Mouse (Mus musculus) embryonic facial prominence, embryonic 13.5 days (tissue): ENCODE measurements around the gene Kctd7. TPM values are rescaled to one million over a fixed set of nuclear protein-coding genes. Genes with fewer than 3 reads are reported as not detected.

Experiments
- ATAC-seq: fragments of 200-750 bp; cut with Nextera tagmentation; 2 replicates; pipeline ENCODE4 v1.8.0; 2017; ENCODE audit warnings: low read depth; ENCODE audit not compliant: insufficient number of reproducible peaks, insufficient read depth, low FRiP score, low TSS enrichment
- H3K27ac ChIP-seq: fragments of 300-500 bp; sonication (generic); 2 replicates; pipeline ENCODE4 v1.5.1; 2015; ENCODE audit warnings: moderate library complexity, mild to moderate bottlenecking, inconsistent platforms
- H3K27me3 ChIP-seq: fragments of 300-500 bp; sonication (generic); 2 replicates; pipeline ENCODE4 v1.6.1; 2015; ENCODE audit warnings: mild to moderate bottlenecking, inconsistent platforms
- H3K36me3 ChIP-seq: fragments of 300-500 bp; sonication (generic); 2 replicates; pipeline ENCODE4 v1.6.1; 2015; ENCODE audit warnings: mild to moderate bottlenecking, inconsistent platforms
- H3K4me1 ChIP-seq: fragments of 300-500 bp; sonication (generic); 2 replicates; pipeline ENCODE4 v1.6.1; 2015; ENCODE audit warnings: inconsistent platforms
- H3K4me2 ChIP-seq: fragments of 300-500 bp; sonication (generic); 2 replicates; pipeline ENCODE4 v1.6.1; 2015; ENCODE audit warnings: moderate library complexity, mild to moderate bottlenecking, inconsistent platforms
- H3K4me3 ChIP-seq: fragments of 300-500 bp; sonication (generic); 2 replicates; pipeline ENCODE4 v1.5.1; 2015; ENCODE audit warnings: mild to moderate bottlenecking, inconsistent platforms
- H3K9ac ChIP-seq: fragments of 300-500 bp; sonication (generic); 2 replicates; pipeline ENCODE4 v1.6.1; 2015; ENCODE audit warnings: mild to moderate bottlenecking, inconsistent platforms
- H3K9me3 ChIP-seq: fragments of 300-500 bp; sonication (generic); 2 replicates; pipeline ENCODE4 v1.6.1; 2016; ENCODE audit warnings: inconsistent platforms
- WGBS: fragments of 180-500 bp; shearing (Covaris S2); methylation state at CpG from one replicate; pipeline ENCODE4 v1.1.7; 2015; ENCODE audit warnings: mixed read lengths; 5-methylcytosine and 5-hydroxymethylcytosine counted together
- polyA plus RNA-seq: library from polyadenylated mRNA; unstranded; fragments of >200 nt; fragmentation: Nextera tagmentation; extraction: Ambion mirVana; gene quantifications from 2 replicates; pipeline ENCODE4 v1.2.1, GENCODE M21; 2015

Gene Kctd7
- 6.1 and 7.2 TPM in 2 replicates for polyA plus RNA-seq

- peak; percentile 94 for ATAC-seq
- H3K27ac ChIP-seq, result peak within 1 kb of the TSS; percentile 83
- H3K4me1 ChIP-seq, result peaks cover 35% of the 10 kb centered on the region
- under 1% methylated on average over 66 of the region's 66 CpGs for whole genome bisulfite sequencing
- peak within 1 kb of the TSS; percentile 82 for H3K9ac ChIP-seq
- no peaks in the 10 kb centered on the region for H3K27me3 ChIP-seq
- H3K4me2 ChIP-seq, result peak within 1 kb of the TSS; percentile 93
- no peaks in the 10 kb centered on the region for H3K9me3 ChIP-seq
- H3K36me3 ChIP-seq, result peaks cover 14% of the 10 kb centered on the region
- H3K4me3 ChIP-seq, result peak within 1 kb of the TSS; percentile 72
Measured at GRCm38 (mm10) chr5:130144334-130145312, at the start of gene Kctd7. Gene Kctd7, plus strand, starts transcription at chr5:130144861.

DNA sequence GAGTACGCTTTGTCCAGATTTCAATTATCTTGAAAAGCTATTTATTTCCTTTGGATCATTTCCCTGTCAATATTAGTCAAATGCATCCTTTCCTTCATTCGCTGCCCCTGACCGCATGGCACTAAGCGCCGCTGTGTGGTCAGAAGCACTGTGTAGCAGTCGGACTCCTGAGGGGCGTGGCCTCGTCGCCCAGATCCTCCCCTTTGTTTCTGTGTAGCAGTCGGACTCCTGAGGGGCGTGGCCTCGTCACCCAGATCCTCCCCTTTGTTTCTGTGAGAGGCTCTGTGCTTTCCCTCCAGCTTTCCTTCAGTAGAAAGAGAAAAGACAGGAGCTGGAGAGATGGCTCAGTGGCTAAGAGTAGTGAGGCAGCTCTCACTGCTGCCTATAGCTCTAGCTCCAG lies 47.9 kb upstream of the Kctd7 start:
- 61% methylated on average over 12 of the region's 12 CpGs for WGBS
- ATAC-seq, result no peak
- Histone ChIP-seq H3K9ac (no peak overlapping the region), H3K9me3 (no peaks in the 10 kb centered on the region), H3K27me3 (no peaks in the 10 kb centered on the region), H3K4me3 (no peak overlapping the region), H3K27ac (no peak overlapping the region), H3K4me2 (no peak overlapping the region), H3K4me1 (0 out of 2 replicates have a peak, but pooled peaks cover 4% of the 10 kb centered on the region), H3K36me3 (peaks cover 7% of the 10 kb centered on the region)

DNA sequence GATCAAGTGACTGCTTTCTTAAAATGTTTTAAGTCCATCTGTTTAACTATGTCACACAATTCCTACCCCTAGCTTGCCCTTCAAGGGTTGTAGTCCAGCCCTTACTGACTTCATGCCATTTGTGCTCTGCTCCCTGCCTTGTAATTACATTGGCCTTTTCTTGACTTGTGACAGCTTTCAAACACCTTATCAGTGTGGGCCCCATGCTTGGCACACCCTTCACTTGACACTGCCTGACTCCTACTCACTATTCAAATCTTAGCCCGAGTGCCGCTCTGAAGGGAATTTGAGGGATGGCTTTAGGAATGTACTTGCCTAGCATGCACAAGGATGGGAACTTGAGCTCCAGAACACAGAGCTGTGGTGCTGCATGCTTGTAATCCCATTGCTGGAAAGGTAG lies 46.8 kb upstream of the Kctd7 start:
- peaks cover 14% of the 10 kb centered on the region for H3K36me3 ChIP-seq
- H3K4me2 ChIP-seq, result no peak overlapping the region
- 76% methylated on average over 2 of the region's 2 CpGs for WGBS
- no peak overlapping the region for H3K4me3 ChIP-seq
- no peak for ATAC-seq
- H3K4me1 ChIP-seq, result 0 out of 2 replicates have a peak, but pooled peaks cover 4% of the 10 kb centered on the region
- no peaks in the 10 kb centered on the region for H3K9me3 ChIP-seq
- H3K27me3 ChIP-seq, result no peaks in the 10 kb centered on the region
- H3K9ac ChIP-seq, result no peak overlapping the region
- H3K27ac ChIP-seq, result no peak overlapping the region

DNA sequence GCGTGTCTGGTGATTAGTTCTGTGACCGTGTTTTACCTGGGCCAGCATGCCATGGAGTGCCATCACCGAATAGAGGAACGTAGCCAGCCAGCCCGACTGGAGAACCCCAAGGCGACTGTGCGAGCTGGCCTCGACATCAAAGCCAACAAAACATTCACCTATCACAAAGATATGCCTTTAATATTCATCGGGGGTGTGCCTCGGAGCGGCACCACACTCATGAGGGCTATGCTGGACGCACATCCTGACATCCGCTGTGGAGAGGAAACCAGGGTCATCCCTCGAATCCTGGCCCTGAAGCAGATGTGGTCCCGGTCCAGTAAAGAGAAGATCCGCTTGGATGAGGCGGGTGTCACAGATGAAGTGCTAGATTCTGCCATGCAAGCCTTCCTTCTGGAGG lies 42.9 kb upstream of the Kctd7 start:
- Histone ChIP-seq H3K4me3 (no peak overlapping the region), H3K27me3 (no peaks in the 10 kb centered on the region), H3K4me1 (0 out of 2 replicates have a peak, but pooled peaks cover 4% of the 10 kb centered on the region), H3K9me3 (no peaks in the 10 kb centered on the region), H3K27ac (no peak overlapping the region), H3K4me2 (no peak overlapping the region), H3K36me3 (peaks cover 33% of the 10 kb centered on the region), H3K9ac (no peak overlapping the region)
- 94% methylated on average over 17 of the region's 17 CpGs for WGBS
- ATAC-seq, result no peak

DNA sequence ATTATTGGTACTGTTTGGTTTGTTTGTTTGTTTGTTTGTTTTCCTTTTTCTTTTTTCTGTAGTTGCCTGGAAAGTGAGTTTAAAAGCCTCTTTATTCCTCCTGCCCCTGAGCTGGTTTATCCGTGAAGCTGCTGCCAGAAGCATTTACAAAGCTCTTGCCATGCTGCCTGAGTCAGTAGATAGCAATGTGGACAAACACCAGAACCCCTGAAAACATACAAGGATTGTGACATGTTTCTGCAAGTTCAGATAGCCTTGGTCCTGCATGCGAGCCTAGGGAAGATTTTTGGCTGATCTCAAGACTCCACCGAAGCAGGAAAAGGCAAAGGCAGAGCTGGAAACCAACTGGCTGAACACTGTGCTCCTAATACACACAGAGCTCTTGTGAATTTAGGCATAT lies 35.3 kb upstream of the Kctd7 start:
- 0 out of 2 replicates have a peak overlapping the region, but pooled peaks have one; percentile 73 for H3K27ac ChIP-seq

GRCm38 (mm10) chr5:130110632-130111464 lies 33.8 kb upstream of the Kctd7 start:
- whole genome bisulfite sequencing, result 57% methylated on average over 12 of the region's 12 CpGs
- no peak overlapping the region for H3K9ac ChIP-seq
- peaks cover 24% of the 10 kb centered on the region for H3K4me1 ChIP-seq
- H3K27me3 ChIP-seq, result no peaks in the 10 kb centered on the region
- 0 out of 2 replicates have a peak, but pooled peaks have one; percentile 52 for ATAC-seq
- H3K9me3 ChIP-seq, result no peaks in the 10 kb centered on the region
- no peak overlapping the region for H3K4me3 ChIP-seq
- H3K36me3 ChIP-seq, result peaks cover 24% of the 10 kb centered on the region
- no peak overlapping the region for H3K4me2 ChIP-seq
- H3K27ac ChIP-seq, result peak overlapping the region; percentile 73

More for the DNA sequence above, 35.3 kb upstream of the Kctd7 start:
- no peak overlapping the region for H3K9ac ChIP-seq
- peaks cover 19% of the 10 kb centered on the region for H3K4me1 ChIP-seq
- no peaks in the 10 kb centered on the region for H3K27me3 ChIP-seq
- no peak overlapping the region for H3K4me3 ChIP-seq
- WGBS, result 80% methylated on average over 3 of the region's 3 CpGs
- no peak overlapping the region for H3K4me2 ChIP-seq
- H3K9me3 ChIP-seq, result no peaks in the 10 kb centered on the region
- ATAC-seq, result no peak
- H3K36me3 ChIP-seq, result peaks cover 27% of the 10 kb centered on the region

GRCm38 (mm10) chr5:130112653-130113052 lies 32.0 kb upstream of the Kctd7 start:
- no peak overlapping the region for H3K9ac ChIP-seq
- peaks cover 42% of the 10 kb centered on the region for H3K4me1 ChIP-seq
- no peaks in the 10 kb centered on the region for H3K27me3 ChIP-seq
- peaks cover 26% of the 10 kb centered on the region for H3K36me3 ChIP-seq
- no peak for ATAC-seq
- H3K4me2 ChIP-seq, result no peak overlapping the region
- H3K4me3 ChIP-seq, result no peak overlapping the region
- H3K9me3 ChIP-seq, result no peaks in the 10 kb centered on the region
- no peak overlapping the region for H3K27ac ChIP-seq

GRCm38 (mm10) chr5:130116116-130116515 lies 28.5 kb upstream of the Kctd7 start:
- Histone ChIP-seq H3K4me1 (peaks cover 61% of the 10 kb centered on the region), H3K4me3 (no peak overlapping the region), H3K27ac (peak overlapping the region; percentile 80), H3K9ac (peak overlapping the region; percentile 11; the same call in 1 of the 2 replicates), H3K4me2 (peak overlapping the region; percentile 7; the same call in 1 of the 2 replicates), H3K36me3 (peaks cover 12% of the 10 kb centered on the region), H3K27me3 (no peaks in the 10 kb centered on the region), H3K9me3 (no peaks in the 10 kb centered on the region)
- 57% methylated on average over 12 of the region's 12 CpGs for WGBS
- ATAC-seq, result no peak

GRCm38 (mm10) chr5:130116857-130117256 lies 27.8 kb upstream of the Kctd7 start:
- no peak overlapping the region for H3K9ac ChIP-seq
- H3K27ac ChIP-seq, result peak overlapping the region; percentile 80
- H3K4me2 ChIP-seq, result peak overlapping the region; percentile 11; the same call in 1 of the 2 replicates
- peaks cover 12% of the 10 kb centered on the region for H3K36me3 ChIP-seq
- H3K27me3 ChIP-seq, result no peaks in the 10 kb centered on the region
- no peaks in the 10 kb centered on the region for H3K9me3 ChIP-seq
- no peak for ATAC-seq
- 31% methylated on average over 7 of the region's 7 CpGs for WGBS
- H3K4me3 ChIP-seq, result no peak overlapping the region
- H3K4me1 ChIP-seq, result peaks cover 56% of the 10 kb centered on the region

DNA sequence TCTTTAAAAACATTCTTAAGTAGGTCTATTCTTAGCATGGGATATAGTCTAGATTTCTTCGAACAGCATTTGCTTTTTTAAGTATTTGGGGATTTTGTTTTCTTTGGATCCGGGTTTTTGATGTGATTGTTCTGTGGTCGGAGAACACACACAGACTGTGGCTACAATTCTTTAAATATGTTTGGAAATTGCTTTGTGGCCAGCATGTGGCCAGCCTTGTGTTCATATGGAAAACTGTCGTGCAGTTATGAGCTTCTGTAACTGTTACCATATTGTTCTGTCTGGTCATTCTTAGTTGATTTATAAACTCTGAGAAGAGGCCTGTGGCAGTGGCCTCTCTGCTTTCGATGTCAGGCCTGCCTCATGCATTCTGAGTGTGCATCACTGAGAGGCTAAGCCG lies 26.7 kb upstream of the Kctd7 start:
- H3K27ac ChIP-seq, result peak overlapping the region; percentile 80
- H3K4me1 ChIP-seq, result peaks cover 56% of the 10 kb centered on the region
- H3K4me2 ChIP-seq, result no peak overlapping the region
- H3K36me3 ChIP-seq, result peaks cover 12% of the 10 kb centered on the region
- H3K9ac ChIP-seq, result no peak overlapping the region
- ATAC-seq, result no peak
- 40% methylated on average over 6 of the region's 6 CpGs for WGBS
- H3K9me3 ChIP-seq, result no peaks in the 10 kb centered on the region
- no peaks in the 10 kb centered on the region for H3K27me3 ChIP-seq
- H3K4me3 ChIP-seq, result no peak overlapping the region

DNA sequence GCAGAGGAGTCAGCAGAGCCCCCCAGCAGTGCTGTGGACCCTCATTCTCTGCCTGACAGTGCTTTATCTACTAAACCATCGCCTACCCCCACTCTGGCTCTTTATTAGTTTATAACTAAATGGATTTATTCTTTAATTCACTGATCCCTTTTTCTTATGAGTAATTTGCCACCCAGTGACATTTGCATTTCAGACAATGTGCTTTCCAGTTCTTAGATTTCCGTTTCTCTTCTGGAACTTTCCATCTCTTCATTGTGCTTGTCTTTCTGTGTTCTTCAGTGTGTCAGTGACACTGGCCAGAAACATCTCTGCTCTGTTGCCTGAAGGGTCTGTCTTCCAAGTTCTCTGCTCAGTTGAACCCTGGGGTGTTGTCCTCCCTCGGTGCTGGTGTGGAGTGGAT lies 25.4 kb upstream of the Kctd7 start:
- Histone ChIP-seq H3K27ac (peak overlapping the region; percentile 52), H3K4me1 (peaks cover 56% of the 10 kb centered on the region), H3K9me3 (no peaks in the 10 kb centered on the region), H3K36me3 (peaks cover 12% of the 10 kb centered on the region), H3K27me3 (no peaks in the 10 kb centered on the region), H3K9ac (no peak overlapping the region), H3K4me3 (no peak overlapping the region), H3K4me2 (no peak overlapping the region)
- ATAC-seq, result no peak
- WGBS, result 72% methylated on average over 3 of the region's 3 CpGs
